Mouse (Mus musculus): ENCODE data around the gene Polr3f.

Polr3f gene

GRCm38 (mm10) chr2:144526981-144527820 lies at the start of gene Polr3f, which contains the start of gene Dzank1:
Gene Polr3f (plus strand): TSS chr2:144527718.
Gene Dzank1 (minus strand): TSS chr2:144527414.
- peak; percentile 98 for DNase-seq

GRCm38 (mm10) chr2:144479421-144479820 lies 48.1 kb upstream of the Polr3f start:
- DNase-seq, result peak; percentile 78

GRCm38 (mm10) chr2:144484084-144484483 lies 43.4 kb upstream of the Polr3f start:
- DNase-seq, result no peak

- DNase-seq, result no peak
These were observed 42.1 kb upstream of the Polr3f start for GRCm38 (mm10) chr2:144485439-144485838.

- peak; percentile 24 for DNase-seq
These were observed 40.0 kb upstream of the Polr3f start for GRCm38 (mm10) chr2:144487476-144487875.

- no peak for DNase-seq
These were observed 38.2 kb upstream of the Polr3f start for GRCm38 (mm10) chr2:144489342-144489741.

GRCm38 (mm10) chr2:144502134-144502533 lies 25.4 kb upstream of the Polr3f start:
- DNase-seq, result no peak

- DNase-seq, result no peak
These were observed 12.9 kb upstream of the Polr3f start for GRCm38 (mm10) chr2:144514619-144515018.

- DNase-seq, result peak; percentile 90
These were observed 7.7 kb upstream of the Polr3f start for GRCm38 (mm10) chr2:144519772-144520171.

GRCm38 (mm10) chr2:144525856-144526255 lies 1.7 kb upstream of the Polr3f start:
- DNase-seq, result peak; percentile 29

GRCm38 (mm10) chr2:144527821-144528174 lies 280 bp downstream of the Polr3f start:
- no peak for DNase-seq

GRCm38 (mm10) chr2:144537123-144537522 lies 9.6 kb downstream of the Polr3f start:
- DNase-seq, result no peak

GRCm38 (mm10) chr2:144541246-144541645 lies 13.7 kb downstream of the Polr3f start:
- DNase-seq, result peak; percentile 9

GRCm38 (mm10) chr2:144543670-144544069 lies 16.2 kb downstream of the Polr3f start:
- no peak for DNase-seq

GRCm38 (mm10) chr2:144544630-144545029 lies 17.1 kb downstream of the Polr3f start:
- no peak for DNase-seq

- DNase-seq, result no peak
These were observed 17.5 kb downstream of the Polr3f start for GRCm38 (mm10) chr2:144545061-144545460.

- no peak for DNase-seq
These were observed 18.0 kb downstream of the Polr3f start for GRCm38 (mm10) chr2:144545481-144545880.

GRCm38 (mm10) chr2:144547559-144547958 lies 20.0 kb downstream of the Polr3f start:
- no peak for DNase-seq

GRCm38 (mm10) chr2:144550529-144550928 lies 23.0 kb downstream of the Polr3f start, which contains the start of gene Rbbp9:
Gene Rbbp9 (minus strand): TSS chr2:144550869.
- peak; percentile 89 for DNase-seq

GRCm38 (mm10) chr2:144553905-144554304 lies 26.4 kb downstream of the Polr3f start:
- no peak for DNase-seq

GRCm38 (mm10) chr2:144555286-144555819 lies 27.8 kb downstream of the Polr3f start:
- DNase-seq, result no peak

- peak; percentile 99 for DNase-seq
These were observed 28.5 kb downstream of the Polr3f start, which contains the start of gene Sec23b for GRCm38 (mm10) chr2:144555820-144556552. Gene Sec23b (plus strand): TSS chr2:144556229.

GRCm38 (mm10) chr2:144588723-144589122 lies 61.2 kb downstream of the Polr3f start:
- no peak for DNase-seq
